Mouse (Mus musculus) c-Kit-positive CD71-positive TER-119-positive erythroid progenitor cells, embryonic 14.5 days (primary cell): Measurements from ENCODE around the gene Nav1.

Experiments used
- DNase-seq: peaks from one replicate; pipeline ENCODE4 v3.0.0-alpha.2; 2013; ENCODE audit warnings: low spot score

Gene Nav1

GRCm38 (mm10) chr1:135581001-135581400 is 26.1 kb downstream of the Nav1 start:
- no peak for DNase-seq

DNA sequence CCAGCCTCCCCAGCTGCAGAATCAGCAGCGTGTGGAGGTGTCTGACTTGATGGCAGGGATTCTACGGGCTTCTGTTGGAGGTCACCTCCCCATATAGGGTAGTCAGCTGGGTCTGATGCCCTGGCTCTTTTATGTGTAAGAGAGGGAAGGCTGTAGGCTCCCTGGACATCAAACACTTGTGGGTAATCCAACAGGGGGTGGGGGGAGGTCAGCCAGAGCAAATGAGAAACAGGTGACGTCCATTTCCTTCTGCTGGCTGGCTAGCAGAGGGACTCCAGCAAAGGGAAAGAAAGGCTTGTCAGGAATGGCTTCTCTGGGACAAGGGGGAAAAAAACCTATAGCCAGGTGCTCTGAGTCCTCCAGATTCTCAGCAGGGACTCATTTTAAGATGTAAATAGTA is 28.0 kb downstream of the Nav1 start:
- DNase-seq = no peak

GRCm38 (mm10) chr1:135577793-135578192 is 29.3 kb downstream of the Nav1 start:
- no peak for DNase-seq

GRCm38 (mm10) chr1:135575393-135575792 is 31.7 kb downstream of the Nav1 start:
- no peak for DNase-seq

GRCm38 (mm10) chr1:135574451-135575208 is 32.5 kb downstream of the Nav1 start:
- DNase-seq = no peak

DNA sequence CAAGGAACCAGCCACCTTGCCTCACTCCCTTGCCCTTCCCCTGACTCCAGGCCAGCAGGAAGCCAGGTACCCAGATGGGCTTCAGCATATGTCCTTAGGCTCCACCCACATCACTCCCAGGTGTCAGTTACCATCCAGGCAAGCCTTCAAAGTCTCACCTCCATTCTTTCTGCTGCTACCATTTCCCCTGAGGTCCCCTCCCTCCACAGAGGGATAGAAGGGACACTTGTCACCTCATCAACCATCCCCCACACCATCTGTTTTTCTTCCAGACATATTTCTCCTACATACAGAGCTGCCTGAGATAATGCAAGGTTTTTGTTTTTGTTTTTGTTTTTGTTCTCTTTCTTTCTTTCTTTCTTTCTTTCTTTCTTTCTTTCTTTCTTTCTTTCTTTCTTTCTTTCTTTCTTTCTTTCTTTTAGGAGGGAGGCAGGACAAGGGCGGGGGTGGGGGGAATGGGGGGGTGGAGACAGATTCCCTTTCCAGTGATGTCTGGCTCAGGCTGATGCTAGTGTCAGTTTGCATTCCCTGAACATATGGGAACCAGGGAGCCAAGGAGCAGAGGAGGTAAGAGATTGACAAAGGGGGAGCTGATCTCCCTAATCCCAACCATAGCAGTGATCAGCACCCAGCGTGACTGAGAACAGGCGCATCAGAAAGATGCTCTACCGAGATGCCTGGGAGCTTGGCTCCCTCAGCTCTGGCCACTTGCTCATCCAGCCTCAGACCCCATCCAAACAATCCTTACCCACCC is 34.8 kb downstream of the Nav1 start:
- DNase-seq = no peak

- DNase-seq = no peak
Observed at GRCm38 (mm10) chr1:135568087-135568486, 39.0 kb downstream of the Nav1 start.

- DNase-seq = no peak
Observed at GRCm38 (mm10) chr1:135566611-135567010, 40.5 kb downstream of the Nav1 start.

GRCm38 (mm10) chr1:135565775-135566174 is 41.3 kb downstream of the Nav1 start:
- DNase-seq = no peak

- DNase-seq = no peak
Observed at GRCm38 (mm10) chr1:135564660-135565519, 42.2 kb downstream of the Nav1 start.

DNA sequence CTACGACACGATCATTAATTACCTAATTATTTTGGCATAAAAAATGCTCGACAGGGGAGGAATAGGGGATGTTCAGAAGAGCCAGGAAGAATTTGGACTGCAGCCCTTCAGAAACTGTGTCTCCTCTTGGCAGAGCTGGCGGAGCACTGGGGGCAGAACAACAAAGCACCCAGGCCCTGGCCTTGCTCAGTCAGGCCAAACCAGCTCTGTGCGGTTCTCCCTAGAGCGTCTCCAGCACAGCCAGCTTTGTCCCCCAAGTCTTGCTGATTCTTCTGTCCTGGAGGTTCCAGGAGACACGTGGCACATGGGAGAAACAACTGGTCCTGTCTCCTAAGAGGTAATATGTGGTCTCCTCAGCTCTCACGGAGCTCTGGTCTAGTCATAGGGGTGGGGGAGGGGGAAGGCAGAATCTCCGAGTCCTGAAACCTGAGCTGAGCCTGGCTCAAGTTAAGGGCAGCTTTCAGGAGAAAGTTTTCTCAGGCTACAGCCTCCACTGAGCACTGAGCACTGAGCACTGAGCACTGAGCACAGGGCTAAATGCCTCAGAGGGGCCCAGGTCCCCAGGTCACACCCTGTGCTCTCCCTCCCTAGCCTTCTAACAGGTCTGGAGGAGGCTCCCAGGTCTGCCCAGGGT is 43.2 kb downstream of the Nav1 start:
- DNase-seq = no peak

- no peak for DNase-seq
Observed at GRCm38 (mm10) chr1:135562982-135563650, 44.0 kb downstream of the Nav1 start.

DNA sequence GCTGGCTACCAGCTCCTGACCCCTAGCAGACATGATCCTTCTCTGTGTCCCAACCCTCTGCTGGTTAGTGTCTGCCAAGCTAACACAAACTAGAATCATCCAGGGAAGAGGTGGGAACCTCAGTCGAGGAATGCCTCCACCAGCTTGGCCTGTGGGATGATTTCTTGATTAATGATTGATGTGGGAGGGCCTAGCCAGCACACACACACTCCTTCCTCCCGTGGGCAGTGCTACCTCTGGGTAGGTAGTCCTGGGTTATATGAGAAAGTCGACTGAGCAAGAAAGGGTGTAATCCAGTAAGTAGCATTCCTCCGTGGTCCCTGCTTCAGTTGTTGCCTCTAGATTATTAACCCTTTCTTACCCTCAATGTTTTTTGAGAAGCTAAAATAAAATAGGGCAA is 45.0 kb downstream of the Nav1 start:
- DNase-seq = no peak

DNA sequence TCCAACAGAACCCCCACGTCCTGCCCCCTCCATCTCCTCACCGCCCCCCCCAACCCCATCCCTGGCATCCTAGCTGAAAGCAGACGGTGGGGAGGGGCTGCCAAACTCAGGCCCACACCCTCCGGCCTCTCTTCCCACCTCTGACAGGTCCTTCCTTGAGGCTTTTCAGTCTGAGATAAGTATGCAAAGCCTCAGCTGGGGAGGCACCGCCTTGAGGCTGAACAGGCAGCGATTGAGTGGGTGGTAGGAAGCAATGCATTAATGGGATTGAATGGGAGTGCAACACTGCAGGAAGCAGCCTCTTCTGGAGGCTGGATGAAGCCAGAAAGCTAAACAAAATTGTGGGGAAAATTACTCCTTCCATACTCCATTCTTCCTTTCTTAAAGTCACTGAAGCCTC is 45.8 kb downstream of the Nav1 start:
- DNase-seq = no peak

- DNase-seq = no peak
Observed at GRCm38 (mm10) chr1:135557976-135558375, 49.1 kb downstream of the Nav1 start.

DNA sequence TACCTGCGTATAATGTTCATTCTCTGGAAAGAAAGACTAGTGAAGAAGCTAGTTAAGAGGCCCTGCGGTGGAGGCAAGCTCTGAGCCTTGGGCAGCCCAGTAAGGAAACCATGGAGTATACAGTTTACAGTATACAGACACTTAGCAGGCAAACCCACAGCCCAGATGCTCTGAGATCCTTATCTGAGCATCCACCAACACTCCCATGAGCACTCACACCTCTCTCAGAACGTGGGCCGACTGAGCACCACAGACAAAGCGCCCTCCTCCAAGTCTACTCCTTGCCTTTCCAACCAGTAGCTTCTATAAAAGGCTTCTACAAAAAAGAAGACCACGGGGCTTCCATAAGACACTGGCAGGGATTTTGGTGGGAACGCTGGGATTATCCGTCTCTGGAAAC is 51.2 kb downstream of the Nav1 start:
- no peak for DNase-seq

GRCm38 (mm10) chr1:135554632-135555260 is 52.3 kb downstream of the Nav1 start:
- no peak for DNase-seq

DNA sequence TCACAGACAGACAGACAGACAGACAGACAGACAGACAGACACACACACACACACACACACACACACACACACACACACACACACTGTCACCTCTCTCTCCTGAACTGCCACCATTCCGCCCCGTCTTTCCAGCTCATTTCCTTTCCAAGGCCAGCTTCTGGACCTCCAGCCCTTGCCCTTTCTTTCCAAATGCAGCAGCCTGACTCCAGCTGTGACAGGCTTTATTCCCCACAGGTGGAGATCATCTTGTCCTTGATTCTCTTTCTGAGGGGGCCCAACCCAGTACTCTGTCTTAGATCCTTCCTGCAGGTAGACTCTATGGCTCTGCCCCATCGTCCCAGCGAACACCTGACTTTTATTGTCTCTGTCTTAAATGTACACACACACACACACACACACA is 53.5 kb downstream of the Nav1 start:
- DNase-seq = no peak

DNA sequence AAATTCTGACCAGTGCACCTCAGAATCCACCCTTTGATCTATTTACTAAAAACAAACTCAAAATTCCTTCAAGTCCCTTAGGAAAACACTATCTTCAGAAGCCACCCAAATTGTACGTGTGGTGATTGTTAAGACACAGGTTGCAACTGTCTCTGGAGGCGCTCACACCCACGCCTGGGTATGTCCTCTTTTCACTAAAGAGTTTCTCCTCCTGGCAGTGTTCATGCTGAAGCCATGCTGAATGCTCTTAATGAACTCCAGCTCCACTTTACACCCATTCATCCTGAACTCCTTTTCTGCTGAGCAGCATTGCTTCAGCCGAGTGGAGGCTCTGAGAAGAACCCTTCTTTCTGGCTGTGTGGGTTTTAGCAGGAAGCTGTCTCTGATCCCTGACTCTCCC is 53.9 kb downstream of the Nav1 start:
- DNase-seq = no peak

DNA sequence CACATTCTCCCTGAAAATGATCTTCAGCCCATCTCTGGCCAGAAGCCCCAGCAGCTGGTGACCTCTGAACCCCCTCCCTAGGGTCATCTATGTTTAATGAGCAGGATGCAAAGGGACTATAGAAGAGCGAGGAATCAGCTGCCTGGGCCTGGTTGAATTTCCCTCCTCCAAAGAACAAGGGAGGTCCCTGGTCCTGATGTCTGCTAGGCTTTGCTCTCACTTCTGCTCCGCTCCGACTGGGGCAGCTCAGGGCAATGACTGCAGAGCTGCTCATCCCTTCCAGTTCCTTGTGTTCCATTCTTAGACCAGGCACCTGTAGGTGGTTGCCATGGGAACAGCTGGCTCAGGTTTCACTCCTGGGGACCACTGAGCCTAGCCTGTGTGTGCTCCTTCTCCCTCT is 56.2 kb downstream of the Nav1 start:
- no peak for DNase-seq

GRCm38 (mm10) chr1:135548750-135549149 is 58.3 kb downstream of the Nav1 start:
- DNase-seq = no peak
